Mouse (Mus musculus) left cerebral cortex, postnatal 25 days (tissue): ENCODE measurements around the gene Cemip2. TPM values are rescaled to one million over a fixed set of nuclear protein-coding genes. Genes with fewer than 3 reads are reported as not detected.
A peak's percentile ranks its signal among the peaks of the same experiment; 100 is the strongest.

Experiments used
- DNase-seq, 2 experiments: peaks; one replicate each; pipeline ENCODE4 v3.0.0; 2022; ENCODE audit warnings: low spot score in 2 of 2, mixed read lengths in 1 of 2
- intact Hi-C: fragments of 180-260 bp; cut with DNase I; formaldehyde crosslinking; loops from one replicate; pipeline ENCODE4 v1.15.1; 2025
- total RNA-seq, 2 experiments: library from RNA; stranded (reverse); gene quantifications; 2 replicates each; pipeline ENCODE4 v1.2.3; 2021

Cemip2 gene
- total RNA-seq, 2 experiments from 2014 or later = 12.9 to 13.8 TPM

- intact Hi-C loops = no loop called here
- peak in 1 of 2 experiments; percentile 75 for DNase-seq
Measured at GRCm38 (mm10) chr19:21776671-21777070, 1.5 kb upstream of the Cemip2 start.

GRCm38 (mm10) chr19:21777171-21777731 lies 891 bp upstream of the Cemip2 start:
- peak in 1 of 2 experiments; percentile 32 for DNase-seq
- intact Hi-C loops = no loop called here

GRCm38 (mm10) chr19:21779106-21779505 lies 964 bp downstream of the Cemip2 start:
- intact Hi-C loops = no loop called here
- DNase-seq = no peak

GRCm38 (mm10) chr19:21780663-21781062 lies 2.5 kb downstream of the Cemip2 start:
- intact Hi-C loops = no loop called here
- DNase-seq = peak in 1 of 2 experiments; percentile 14

- intact Hi-C loops = no loop called here
- no peak for DNase-seq
Measured at GRCm38 (mm10) chr19:21781066-21781786, 3.1 kb downstream of the Cemip2 start.

GRCm38 (mm10) chr19:21781787-21782432 lies 3.8 kb downstream of the Cemip2 start:
- intact Hi-C loops = no loop called here
- DNase-seq = no peak

GRCm38 (mm10) chr19:21783717-21784116 lies 5.6 kb downstream of the Cemip2 start:
- no peak for DNase-seq
- intact Hi-C loops = no loop called here

- intact Hi-C loops = no loop called here
- DNase-seq = no peak
Measured at GRCm38 (mm10) chr19:21784331-21785131, 6.4 kb downstream of the Cemip2 start.

- intact Hi-C loops = no loop called here
- DNase-seq = no peak
Measured at GRCm38 (mm10) chr19:21785132-21785528, 7.0 kb downstream of the Cemip2 start.

GRCm38 (mm10) chr19:21787004-21787480 lies 8.9 kb downstream of the Cemip2 start:
- intact Hi-C loops = no loop called here
- peak; percentile 53 to 79 for DNase-seq

GRCm38 (mm10) chr19:21788999-21789398 lies 10.9 kb downstream of the Cemip2 start:
- no peak for DNase-seq
- intact Hi-C loops = no loop called here

- intact Hi-C loops = no loop called here
- DNase-seq = no peak
Measured at GRCm38 (mm10) chr19:21789676-21790075, 11.5 kb downstream of the Cemip2 start.

GRCm38 (mm10) chr19:21791386-21791785 lies 13.2 kb downstream of the Cemip2 start:
- no peak for DNase-seq
- intact Hi-C loops = no loop called here

- intact Hi-C loops = no loop called here
- DNase-seq = no peak
Measured at GRCm38 (mm10) chr19:21791826-21792225, 13.7 kb downstream of the Cemip2 start.

GRCm38 (mm10) chr19:21792587-21793175 lies 14.5 kb downstream of the Cemip2 start:
- intact Hi-C loops = no loop called here
- DNase-seq = peak in 1 of 2 experiments; percentile 41

- DNase-seq = no peak
- intact Hi-C loops = no loop called here
Measured at GRCm38 (mm10) chr19:21794569-21794968, 16.4 kb downstream of the Cemip2 start.

- intact Hi-C loops = no loop called here
- no peak for DNase-seq
Measured at GRCm38 (mm10) chr19:21796333-21796732, 18.2 kb downstream of the Cemip2 start.

GRCm38 (mm10) chr19:21798700-21799099 lies 20.6 kb downstream of the Cemip2 start:
- intact Hi-C loops = no loop called here
- no peak for DNase-seq
